Mouse (Mus musculus) olfactory bulb, adult 2 months (tissue): ENCODE measurements around the gene Adamts3.

Source experiments
- CTCF ChIP-seq: fragments of 200-500 bp; IDR thresholded peaks from 2 replicates; pipeline ENCODE4 v1.5.1; 2012; ENCODE audit warnings: low read depth, mild to moderate bottlenecking, low read length, moderate library complexity; ENCODE audit not compliant: insufficient read depth
- POLR2A ChIP-seq: fragments of 200-500 bp; IDR thresholded peaks from 2 replicates; pipeline ENCODE4 v1.6.1; 2012; ENCODE audit warnings: mild to moderate bottlenecking, low read depth, low read length, moderate library complexity; ENCODE audit not compliant: insufficient read depth

DNA sequence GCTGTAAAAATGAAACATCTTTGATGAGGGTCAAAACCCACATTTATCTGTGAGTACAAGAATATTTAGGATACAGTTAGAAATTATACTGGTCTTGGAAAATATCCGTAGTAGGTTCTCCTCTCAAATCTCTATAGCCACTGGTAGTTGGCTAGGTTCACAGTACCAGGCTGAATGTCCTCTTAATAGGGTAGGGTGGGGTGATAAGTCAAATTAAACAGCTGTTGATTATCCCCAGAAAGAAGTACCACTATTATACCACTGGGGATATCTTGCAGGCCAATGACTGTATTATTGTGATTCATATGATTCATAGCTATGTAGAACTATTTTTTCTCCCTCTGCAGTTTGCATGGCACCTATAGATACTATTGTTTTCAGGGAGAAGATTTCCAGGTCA lies 228.8 kb downstream of the Adamts3 start:
- no peak for TF ChIP-seq POLR2A
- TF ChIP-seq CTCF: no peak
